Mouse (Mus musculus) intestine, embryonic 14.5 days (tissue): ENCODE data around the gene Armc3. TPM values are rescaled to one million over a fixed set of nuclear protein-coding genes. Genes with fewer than 3 reads are reported as not detected.

Experiments used
- ATAC-seq: fragments of 200-750 bp; cut with Nextera tagmentation; replicated peaks from 2 replicates; pipeline ENCODE4 v1.8.0; 2017; ENCODE audit warnings: low read depth, moderate number of reproducible peaks, moderate TSS enrichment, moderate library complexity; ENCODE audit not compliant: low FRiP score, low TSS enrichment
- DNase-seq: peaks from one replicate; pipeline ENCODE4 v3.0.0-alpha.2; 2018; ENCODE audit warnings: low spot score
- H3K27ac ChIP-seq: fragments of 300-500 bp; sonication (generic); 2 replicates; pipeline ENCODE4 v1.5.1; 2014; ENCODE audit warnings: low read depth, mild to moderate bottlenecking, control low read depth
- H3K27me3 ChIP-seq: fragments of 300-500 bp; sonication (generic); replicated peaks from 2 replicates; pipeline ENCODE4 v1.6.1; 2014; ENCODE audit warnings: low read length, control low read depth; ENCODE audit not compliant: control insufficient read depth, insufficient read depth
- H3K36me3 ChIP-seq: fragments of 300-500 bp; sonication (generic); 2 replicates; pipeline ENCODE4 v1.6.1; 2014; ENCODE audit warnings: low read length, control low read depth; ENCODE audit not compliant: control insufficient read depth, insufficient read depth
- H3K4me1 ChIP-seq: fragments of 300-500 bp; sonication (generic); replicated peaks from 2 replicates; pipeline ENCODE4 v1.6.1; 2014; ENCODE audit warnings: low read length, control low read depth, mixed read lengths; ENCODE audit not compliant: control insufficient read depth, insufficient read depth
- H3K4me2 ChIP-seq: fragments of 300-500 bp; sonication (generic); 2 replicates; pipeline ENCODE4 v1.6.1; 2014; ENCODE audit warnings: low read length
- H3K4me3 ChIP-seq: fragments of 300-500 bp; sonication (generic); 2 replicates; pipeline ENCODE4 v1.5.1; 2014; ENCODE audit warnings: low read depth, low read length, control low read depth, mixed read lengths
- H3K9ac ChIP-seq: fragments of 300-500 bp; sonication (generic); 2 replicates; pipeline ENCODE4 v1.6.1; 2014; ENCODE audit warnings: mild to moderate bottlenecking, low read length
- H3K9me3 ChIP-seq: fragments of 300-500 bp; sonication (generic); 2 replicates; pipeline ENCODE4 v1.6.1; 2016; ENCODE audit warnings: low read length, control low read depth; ENCODE audit not compliant: control insufficient read depth
- WGBS: fragments of 180-500 bp; shearing (Covaris S2); extraction: QIAGEN DNeasy Blood & Tissue Kit; methylation state at CpG from one replicate; pipeline ENCODE4 v1.1.7; 2014; 5-methylcytosine and 5-hydroxymethylcytosine counted together
- polyA plus RNA-seq: library from polyadenylated mRNA; unstranded; fragments of >200 nt; fragmentation: Nextera tagmentation; extraction: Ambion mirVana; gene quantifications from 2 replicates; pipeline ENCODE4 v1.2.1, GENCODE M21; 2014

Gene Armc3
- polyA plus RNA-seq, 1 experiment from 2014 or later = 0.05 TPM

DNA sequence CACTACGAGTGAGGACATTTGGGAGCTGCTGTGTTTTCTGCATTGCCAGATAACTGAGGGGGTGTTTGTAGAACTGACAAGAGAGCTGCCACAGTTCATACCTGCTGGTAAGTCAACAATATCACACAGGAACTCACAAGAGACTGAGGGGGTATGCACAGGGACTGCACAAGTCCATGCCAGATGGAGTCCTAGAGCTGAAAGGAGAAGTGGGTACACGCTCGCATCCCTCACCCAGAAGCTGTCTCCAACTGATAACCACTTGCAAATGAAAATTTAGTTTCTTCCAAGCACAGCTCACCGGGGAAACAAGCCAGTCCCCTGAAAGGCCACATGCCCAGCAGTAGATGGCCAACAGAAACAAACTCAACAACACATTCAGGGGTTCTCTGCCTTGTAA, 119.4 kb downstream of the Armc3 start:
- no peak for ATAC-seq
- Histone ChIP-seq H3K27ac (no peak overlapping the region), H3K36me3 (no peaks in the 10 kb centered on the region), H3K9ac (no peak overlapping the region), H3K9me3 (peaks cover 14% of the 10 kb centered on the region), H3K4me2 (no peak overlapping the region), H3K4me3 (no peak overlapping the region), H3K4me1 (no peaks in the 10 kb centered on the region), H3K27me3 (no peaks in the 10 kb centered on the region)
- DNase-seq = no peak
- WGBS = 83% methylated on average over 4 of the region's 4 CpGs

DNA sequence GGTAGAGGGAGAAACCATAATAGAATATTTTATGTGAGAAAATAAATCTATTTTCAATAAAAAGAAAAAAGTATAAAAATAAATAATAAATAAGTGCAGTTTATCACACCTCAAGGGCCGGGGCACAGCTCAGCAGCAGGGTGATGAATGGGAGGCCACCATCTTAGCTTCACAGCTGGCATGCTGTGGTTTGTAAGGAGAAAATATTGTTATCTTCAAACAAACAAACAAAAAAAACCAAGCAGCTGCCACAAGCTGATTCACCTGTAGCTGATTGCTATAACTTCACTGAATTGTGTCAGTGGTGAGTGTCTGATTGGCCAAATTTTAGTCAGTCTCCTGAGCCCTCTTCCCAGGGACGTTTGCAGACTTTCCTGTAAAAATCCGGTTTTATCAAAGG, 120.2 kb downstream of the Armc3 start:
- H3K36me3 ChIP-seq = no peaks in the 10 kb centered on the region
- peaks cover 14% of the 10 kb centered on the region for H3K9me3 ChIP-seq
- no peak for ATAC-seq
- WGBS = 71% methylated on average over 3 of the region's 3 CpGs
- no peak overlapping the region for H3K9ac ChIP-seq
- H3K4me2 ChIP-seq = no peak overlapping the region
- H3K4me3 ChIP-seq = no peak overlapping the region
- no peaks in the 10 kb centered on the region for H3K27me3 ChIP-seq
- H3K27ac ChIP-seq = no peak overlapping the region
- H3K4me1 ChIP-seq = no peaks in the 10 kb centered on the region
- DNase-seq = no peak

DNA sequence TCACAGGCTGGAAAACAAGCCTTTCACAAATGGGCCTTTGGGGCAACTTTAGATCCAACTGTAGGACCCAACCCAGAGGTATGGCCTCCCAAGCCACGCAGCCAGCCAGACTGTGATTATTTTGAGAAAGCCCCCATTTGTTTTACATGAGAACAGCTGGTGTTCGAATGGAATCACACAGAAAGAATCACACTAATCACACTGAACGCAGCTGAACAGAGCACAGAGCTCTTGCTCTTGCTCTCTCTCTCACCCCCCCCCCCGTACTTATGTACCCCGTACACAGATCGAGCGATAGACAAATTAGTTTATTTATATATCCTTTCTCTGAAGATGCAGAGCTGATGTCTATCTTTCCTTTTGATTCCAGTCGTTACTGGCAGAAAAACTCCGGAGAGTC, 123.3 kb downstream of the Armc3 start:
- Histone ChIP-seq H3K9me3 (no peaks in the 10 kb centered on the region), H3K9ac (no peak overlapping the region), H3K4me1 (no peaks in the 10 kb centered on the region), H3K36me3 (no peaks in the 10 kb centered on the region), H3K4me3 (no peak overlapping the region), H3K27ac (no peak overlapping the region), H3K4me2 (no peak overlapping the region), H3K27me3 (no peaks in the 10 kb centered on the region)
- DNase-seq = no peak
- ATAC-seq = no peak
- 76% methylated on average over 9 of the region's 9 CpGs for WGBS

DNA sequence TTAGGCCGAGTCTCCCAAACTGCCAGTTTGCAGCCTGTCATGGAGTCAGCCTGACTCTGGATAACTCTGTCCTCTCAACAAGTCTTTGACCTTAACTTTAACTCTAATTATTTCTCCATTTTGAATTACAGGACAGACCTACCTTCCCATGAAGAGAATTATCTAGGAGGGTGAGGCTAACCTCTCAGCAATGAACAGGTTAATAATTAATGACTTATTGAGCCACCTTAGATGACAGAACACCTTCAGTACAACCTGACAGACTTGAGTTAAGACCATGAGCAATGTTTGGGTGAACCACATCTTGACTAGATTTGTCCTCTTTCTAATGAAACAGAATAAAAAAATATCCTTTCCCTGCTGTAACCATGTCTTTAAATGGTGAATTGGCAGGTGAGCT, 127.3 kb downstream of the Armc3 start:
- Histone ChIP-seq H3K27me3 (no peaks in the 10 kb centered on the region), H3K36me3 (no peaks in the 10 kb centered on the region), H3K9me3 (no peaks in the 10 kb centered on the region), H3K27ac (no peak overlapping the region), H3K4me2 (no peak overlapping the region), H3K9ac (no peak overlapping the region), H3K4me1 (no peaks in the 10 kb centered on the region), H3K4me3 (no peak overlapping the region)
- WGBS = 70% methylated on average over 1 of the region's 1 CpGs
- ATAC-seq = no peak
- no peak for DNase-seq

DNA sequence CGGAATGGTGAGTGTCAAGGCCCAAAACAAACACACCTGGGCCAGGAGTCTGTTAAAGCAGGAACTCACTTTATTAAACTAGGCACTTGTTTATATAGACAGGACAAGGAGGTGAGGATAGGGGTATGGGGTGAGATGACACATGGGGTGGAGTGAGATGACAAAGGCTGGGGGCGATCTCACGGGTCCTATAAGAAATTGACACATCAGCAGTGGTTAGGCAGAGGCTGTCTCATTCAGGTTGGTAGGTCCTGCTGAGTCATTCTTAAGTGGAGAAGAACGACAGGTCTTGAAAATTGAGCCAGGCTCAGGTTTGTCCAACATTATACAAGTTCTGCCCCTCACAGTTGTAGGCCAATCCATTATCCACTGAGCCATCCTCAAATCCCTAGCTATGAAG, 128.7 kb downstream of the Armc3 start:
- no peak for DNase-seq
- ATAC-seq = no peak
- Histone ChIP-seq H3K27ac (no peak overlapping the region), H3K36me3 (no peaks in the 10 kb centered on the region), H3K4me3 (no peak overlapping the region), H3K4me1 (no peaks in the 10 kb centered on the region), H3K9me3 (no peaks in the 10 kb centered on the region), H3K4me2 (no peak overlapping the region), H3K9ac (no peak overlapping the region), H3K27me3 (no peaks in the 10 kb centered on the region)
- 61% methylated on average over 4 of the region's 4 CpGs for WGBS

DNA sequence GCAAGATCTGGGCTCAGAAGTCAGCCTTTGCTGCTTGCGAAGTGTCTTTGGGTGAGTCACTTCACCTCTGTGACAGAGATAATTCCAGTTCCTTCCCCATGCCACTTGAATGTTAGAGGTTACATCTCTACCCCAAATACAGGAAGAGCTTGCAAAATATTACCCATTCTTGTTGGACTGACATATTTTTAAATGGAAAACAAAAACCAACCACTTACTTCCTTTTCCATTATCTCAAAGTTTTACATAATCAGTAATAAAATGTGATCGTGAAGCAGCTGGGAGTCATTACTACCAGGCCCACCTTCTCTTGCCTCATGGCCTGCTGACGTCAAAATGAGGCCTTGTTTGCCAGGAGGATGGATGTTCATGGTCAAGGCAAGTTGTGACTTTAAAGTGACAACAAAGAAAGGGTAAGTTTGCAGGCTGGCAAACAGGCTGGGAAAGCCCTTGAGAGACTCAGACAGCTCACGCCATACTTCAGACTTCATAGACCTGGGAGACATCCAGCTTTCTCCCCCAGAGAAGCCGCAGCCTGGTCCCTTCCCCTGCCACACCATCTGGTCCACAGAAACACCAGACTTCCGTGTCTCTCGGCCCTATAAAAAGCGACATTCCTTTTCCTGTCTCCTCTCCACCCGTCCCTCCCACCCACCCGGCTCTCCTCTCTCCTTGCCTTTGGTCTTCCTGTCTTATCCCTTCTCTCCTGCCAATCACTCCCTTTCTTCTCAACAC, 145.0 kb downstream of the Armc3 start:
- H3K9ac ChIP-seq = no peak overlapping the region
- 35% methylated on average over 10 of the region's 10 CpGs for WGBS
- DNase-seq = no peak
- no peaks in the 10 kb centered on the region for H3K9me3 ChIP-seq
- H3K4me3 ChIP-seq = no peak overlapping the region
- peak overlapping the region; percentile 16 for H3K4me2 ChIP-seq
- H3K27me3 ChIP-seq = no peaks in the 10 kb centered on the region
- no peaks in the 10 kb centered on the region; the same call in 1 of the 2 replicates for H3K4me1 ChIP-seq
- no peak overlapping the region for H3K27ac ChIP-seq
- peak; percentile 36; the same call in 1 of the 2 replicates for ATAC-seq
- H3K36me3 ChIP-seq = no peaks in the 10 kb centered on the region

DNA sequence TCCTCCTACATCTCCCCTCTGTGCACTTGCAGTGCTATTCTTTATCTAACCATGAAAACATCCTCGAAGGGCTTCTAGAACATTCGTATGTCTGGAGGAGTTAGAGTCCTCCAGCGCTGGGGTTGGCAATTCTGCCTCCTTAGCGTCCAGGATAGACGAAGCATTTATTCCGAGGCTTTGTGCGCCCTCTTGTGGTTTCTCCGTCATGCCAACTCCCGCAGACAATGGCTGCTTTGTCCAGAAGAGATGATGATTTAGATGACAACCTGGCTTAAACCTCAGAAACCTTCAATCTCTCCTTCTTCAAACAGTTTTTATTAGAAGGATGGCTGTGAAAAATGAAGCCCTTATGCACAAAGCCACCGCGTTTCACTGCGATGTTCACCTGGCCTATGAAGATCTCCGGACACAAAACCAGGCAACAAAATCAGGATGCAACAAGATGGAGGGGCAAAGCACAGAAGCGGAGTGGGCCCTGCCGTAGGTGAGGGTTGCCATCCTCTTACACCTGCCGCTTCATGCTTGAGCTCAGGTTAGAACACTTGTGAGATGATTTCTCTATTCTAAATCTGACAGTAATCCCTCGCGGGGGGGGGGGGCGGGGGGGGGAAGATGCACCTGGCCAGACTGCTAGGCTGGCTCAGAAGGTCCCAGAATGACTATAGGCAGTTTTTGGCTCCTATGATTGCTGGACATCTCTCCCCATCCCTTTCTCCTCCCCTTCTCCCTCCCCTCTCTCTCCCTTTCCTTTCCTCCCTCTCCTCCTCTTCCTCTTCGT, 145.7 kb downstream of the Armc3 start:
- WGBS = 27% methylated on average over 20 of the region's 20 CpGs
- Histone ChIP-seq H3K9me3 (no peaks in the 10 kb centered on the region), H3K4me1 (no peaks in the 10 kb centered on the region; the same call in 1 of the 2 replicates), H3K4me2 (peak overlapping the region; percentile 16), H3K27me3 (no peaks in the 10 kb centered on the region), H3K36me3 (no peaks in the 10 kb centered on the region), H3K4me3 (no peak overlapping the region), H3K9ac (no peak overlapping the region), H3K27ac (no peak overlapping the region)
- peak; percentile 84 for ATAC-seq
- DNase-seq = peak; percentile 90

DNA sequence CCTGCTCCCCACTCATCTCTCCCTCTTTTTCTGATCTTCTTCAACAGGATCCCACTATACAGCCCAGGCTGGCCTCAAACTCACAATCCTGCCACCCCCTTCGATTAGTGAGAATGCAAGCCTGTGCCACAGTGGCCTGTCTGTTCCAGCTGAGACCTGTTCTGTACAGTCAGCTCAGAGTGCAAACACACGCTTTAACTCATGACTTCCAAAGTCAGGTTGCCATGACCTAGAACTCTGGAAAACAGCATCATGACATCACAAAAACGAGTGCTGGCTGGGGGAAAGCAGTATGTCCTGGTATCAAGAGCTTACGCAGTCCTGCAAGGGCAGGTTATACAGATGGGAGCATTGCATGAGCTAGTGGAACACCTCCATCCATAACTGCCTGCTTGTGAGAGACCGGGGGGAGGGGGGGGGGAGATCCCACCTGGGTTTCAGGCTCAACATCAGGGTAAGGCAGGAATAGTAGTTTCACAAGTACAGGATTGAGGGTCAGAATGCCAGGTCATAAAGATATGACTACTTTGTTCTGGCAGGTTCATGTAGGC, 146.4 kb downstream of the Armc3 start:
- Histone ChIP-seq H3K27ac (no peak overlapping the region), H3K9ac (no peak overlapping the region), H3K4me1 (no peaks in the 10 kb centered on the region; the same call in 1 of the 2 replicates), H3K36me3 (no peaks in the 10 kb centered on the region), H3K4me2 (no peak overlapping the region), H3K27me3 (no peaks in the 10 kb centered on the region), H3K4me3 (no peak overlapping the region), H3K9me3 (no peaks in the 10 kb centered on the region)
- no peak for ATAC-seq
- no peak for DNase-seq
- 76% methylated on average over 5 of the region's 5 CpGs for WGBS
